Mouse (Mus musculus): ENCODE measurements at regions not wholly inside any gene's neighbourhood (a gene's known extent, or its start where the extent isn't known, plus 50 kb on each side); places are given as distances from the start of the nearest gene placed in this dataset.

GRCm38 (mm10) chr2:45169429-45170070, 52.4 kb upstream of the Zeb2 start:
- TF ChIP-seq POLR2A (IDR thresholded peaks at IDR 0.05; ENCODE audit: borderline replicate concordance, low read depth, low read length) (no peak), CTCF (IDR thresholded peaks at IDR 0.05; ENCODE audit: low read depth, low read length) (no peak)
- H3K4me1 ChIP-seq (ENCODE audit: control insufficient read depth, insufficient read depth, low read length): no peaks in the 10 kb centered on the region
- no peak overlapping the region for H3K27ac ChIP-seq (ENCODE audit: insufficient read depth, low read depth, low read length)
- no peak overlapping the region for H3K4me3 ChIP-seq (ENCODE audit: insufficient read depth, low read length)

DNA sequence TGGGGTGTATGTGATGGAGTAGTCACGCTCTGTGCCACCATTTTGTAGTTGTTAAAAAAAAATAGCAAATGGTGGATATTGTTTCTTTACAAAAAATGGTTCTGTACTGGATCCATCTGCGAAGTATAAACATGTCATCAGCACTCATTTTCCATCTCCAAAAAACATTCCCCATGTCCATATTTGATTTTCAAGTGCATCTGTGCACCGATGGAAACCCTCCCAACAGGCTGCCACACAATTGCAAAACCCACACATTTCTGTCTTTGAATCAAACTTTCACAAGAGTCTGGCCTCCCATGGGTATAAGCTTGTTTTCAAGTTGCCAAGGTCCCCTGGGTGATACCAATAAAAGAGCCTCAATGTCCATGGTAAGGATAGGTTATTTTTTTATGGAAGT, 51.4 kb upstream of the Zeb2 start:
- no peak for TF ChIP-seq POLR2A (IDR thresholded peaks at IDR 0.05; ENCODE audit: borderline replicate concordance, low read depth, low read length)
- TF ChIP-seq CTCF (IDR thresholded peaks at IDR 0.05; ENCODE audit: low read depth, low read length): no peak
- no peaks in the 10 kb centered on the region for H3K4me1 ChIP-seq (ENCODE audit: control insufficient read depth, insufficient read depth, low read length)
- no peak overlapping the region for H3K4me3 ChIP-seq (ENCODE audit: insufficient read depth, low read length)
- no peak overlapping the region for H3K27ac ChIP-seq (ENCODE audit: insufficient read depth, low read depth, low read length)

All from bone marrow macrophage, adult 2 months (primary cell).